Mouse (Mus musculus): ENCODE results near the gene Arhgap27. TPM values are rescaled to one million over a fixed set of nuclear protein-coding genes. Genes with fewer than 3 reads are reported as not detected.
A peak's percentile ranks its signal among the peaks of the same experiment; 100 is the strongest.

Arhgap27 gene
- polyA plus RNA-seq, 1 experiment from 2014 or later: 16.9 TPM

- Histone ChIP-seq H3K27me3 (replicated peaks; ENCODE audit: control insufficient read depth, insufficient read depth, low read length) (peaks cover 3% of the 10 kb centered on the region; the same call in 1 of the 2 replicates), H3K36me3 (ENCODE audit: control insufficient read depth, insufficient read depth) (peaks cover 26% of the 10 kb centered on the region; the same call in 1 of the 2 replicates), H3K4me3 (ENCODE audit: low read depth, low read length) (no peak overlapping the region), H3K4me1 (replicated peaks; ENCODE audit: control insufficient read depth, insufficient read depth, low read length) (peaks cover 6% of the 10 kb centered on the region; the same call in 1 of the 2 replicates), H3K4me2 (replicated peaks; ENCODE audit: low read depth) (no peak overlapping the region), H3K27ac (ENCODE audit: low read depth, low read length) (no peak overlapping the region), H3K9ac (ENCODE audit: low read depth, low read length) (no peak overlapping the region), H3K9me3 (ENCODE audit: control insufficient read depth) (no peaks in the 10 kb centered on the region)
- ATAC-seq: no peak
- 79% methylated on average over 4 of the region's 4 CpGs for WGBS
- peak; percentile 4; the same call in 1 of the 2 replicates for TF ChIP-seq CTCF (IDR thresholded peaks at IDR 0.05; ENCODE audit: low read depth)
These were observed 2.0 kb upstream of the Arhgap27 start for GRCm38 (mm10) chr11:103365530-103365929.

DNA sequence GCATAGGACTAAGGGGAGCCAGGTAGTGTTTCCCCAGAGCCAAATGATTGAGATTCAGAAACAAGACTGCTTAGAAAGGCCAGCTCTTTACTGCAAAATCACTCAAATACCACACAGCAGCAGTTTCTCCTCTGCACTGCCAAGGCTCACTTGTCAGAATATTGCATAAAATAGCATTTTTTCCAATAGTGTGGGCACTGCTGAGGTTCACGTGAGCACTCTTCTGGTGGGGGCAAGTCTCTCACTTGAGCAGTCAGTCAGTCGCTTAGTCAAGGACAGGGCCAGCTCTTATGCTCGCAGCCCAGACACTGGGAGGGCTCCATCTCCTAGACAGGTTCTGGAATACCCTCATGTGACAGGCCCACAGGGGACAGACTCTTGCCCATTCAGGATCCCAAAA, 1.5 kb upstream of the Arhgap27 start:
- Histone ChIP-seq H3K4me3 (ENCODE audit: low read depth, low read length) (no peak overlapping the region), H3K4me1 (replicated peaks; ENCODE audit: control insufficient read depth, insufficient read depth, low read length) (peaks cover 6% of the 10 kb centered on the region; the same call in 1 of the 2 replicates), H3K27me3 (replicated peaks; ENCODE audit: control insufficient read depth, insufficient read depth, low read length) (peaks cover 3% of the 10 kb centered on the region; the same call in 1 of the 2 replicates), H3K27ac (ENCODE audit: low read depth, low read length) (no peak overlapping the region), H3K9me3 (ENCODE audit: control insufficient read depth) (no peaks in the 10 kb centered on the region), H3K4me2 (replicated peaks; ENCODE audit: low read depth) (no peak overlapping the region), H3K36me3 (ENCODE audit: control insufficient read depth, insufficient read depth) (peaks cover 22% of the 10 kb centered on the region; the same call in 1 of the 2 replicates), H3K9ac (ENCODE audit: low read depth, low read length) (no peak overlapping the region)
- no peak for TF ChIP-seq CTCF (IDR thresholded peaks at IDR 0.05; ENCODE audit: low read depth)
- no peak for ATAC-seq
- 88% methylated on average over 3 of the region's 3 CpGs for WGBS

GRCm38 (mm10) chr11:103364335-103364734, 843 bp upstream of the Arhgap27 start:
- H3K36me3 ChIP-seq (ENCODE audit: control insufficient read depth, insufficient read depth): peaks cover 21% of the 10 kb centered on the region; the same call in 1 of the 2 replicates
- no peak overlapping the region for H3K4me2 ChIP-seq (replicated peaks; ENCODE audit: low read depth)
- no peak overlapping the region for H3K4me3 ChIP-seq (ENCODE audit: low read depth, low read length)
- TF ChIP-seq CTCF (IDR thresholded peaks at IDR 0.05; ENCODE audit: low read depth): no peak
- no peak for ATAC-seq
- peaks cover 8% of the 10 kb centered on the region; the same call in 1 of the 2 replicates for H3K4me1 ChIP-seq (replicated peaks; ENCODE audit: control insufficient read depth, insufficient read depth, low read length)
- no peak overlapping the region; the same call in 1 of the 2 replicates for H3K27ac ChIP-seq (ENCODE audit: low read depth, low read length)
- WGBS: 65% methylated on average over 5 of the region's 5 CpGs
- H3K9me3 ChIP-seq (ENCODE audit: control insufficient read depth): no peaks in the 10 kb centered on the region
- no peak overlapping the region for H3K9ac ChIP-seq (ENCODE audit: low read depth, low read length)
- H3K27me3 ChIP-seq (replicated peaks; ENCODE audit: control insufficient read depth, insufficient read depth, low read length): peaks cover 3% of the 10 kb centered on the region; the same call in 1 of the 2 replicates

- H3K9me3 ChIP-seq (ENCODE audit: control insufficient read depth): no peaks in the 10 kb centered on the region
- peak overlapping the region; percentile 77 for H3K27ac ChIP-seq (ENCODE audit: low read depth, low read length)
- H3K4me1 ChIP-seq (replicated peaks; ENCODE audit: control insufficient read depth, insufficient read depth, low read length): peaks cover 20% of the 10 kb centered on the region; the same call in 1 of the 2 replicates
- H3K4me2 ChIP-seq (replicated peaks; ENCODE audit: low read depth): peak overlapping the region; percentile 91
- H3K9ac ChIP-seq (ENCODE audit: low read depth, low read length): peak overlapping the region; percentile 54
- 2% methylated on average over 33 of the region's 33 CpGs for WGBS
- ATAC-seq: 0 out of 2 replicates have a peak, but pooled peaks have one; percentile 5
- H3K36me3 ChIP-seq (ENCODE audit: control insufficient read depth, insufficient read depth): peaks cover 11% of the 10 kb centered on the region; the same call in 1 of the 2 replicates
- TF ChIP-seq CTCF (IDR thresholded peaks at IDR 0.05; ENCODE audit: low read depth): 0 out of 2 replicates have a peak, but pooled peaks have one; percentile 15
- H3K4me3 ChIP-seq (ENCODE audit: low read depth, low read length): peak overlapping the region; percentile 49
- peaks cover 3% of the 10 kb centered on the region; the same call in 1 of the 2 replicates for H3K27me3 ChIP-seq (replicated peaks; ENCODE audit: control insufficient read depth, insufficient read depth, low read length)
These were observed 841 bp downstream of the Arhgap27 start for GRCm38 (mm10) chr11:103362521-103363181.

GRCm38 (mm10) chr11:103362054-103362432, 1.4 kb downstream of the Arhgap27 start:
- ATAC-seq: peak; percentile 9; the same call in 1 of the 2 replicates
- Histone ChIP-seq H3K4me2 (replicated peaks; ENCODE audit: low read depth) (peak overlapping the region; percentile 91), H3K9ac (ENCODE audit: low read depth, low read length) (peak overlapping the region; percentile 54; the same call in 1 of the 2 replicates), H3K36me3 (ENCODE audit: control insufficient read depth, insufficient read depth) (peaks cover 5% of the 10 kb centered on the region; the same call in 1 of the 2 replicates), H3K9me3 (ENCODE audit: control insufficient read depth) (no peaks in the 10 kb centered on the region), H3K27ac (ENCODE audit: low read depth, low read length) (no peak overlapping the region), H3K4me1 (replicated peaks; ENCODE audit: control insufficient read depth, insufficient read depth, low read length) (peaks cover 22% of the 10 kb centered on the region; the same call in 1 of the 2 replicates), H3K4me3 (ENCODE audit: low read depth, low read length) (peak overlapping the region; percentile 49), H3K27me3 (replicated peaks; ENCODE audit: control insufficient read depth, insufficient read depth, low read length) (peaks cover 3% of the 10 kb centered on the region; the same call in 1 of the 2 replicates)
- TF ChIP-seq CTCF (IDR thresholded peaks at IDR 0.05; ENCODE audit: low read depth): no peak
- WGBS: 6% methylated on average over 13 of the region's 13 CpGs

DNA sequence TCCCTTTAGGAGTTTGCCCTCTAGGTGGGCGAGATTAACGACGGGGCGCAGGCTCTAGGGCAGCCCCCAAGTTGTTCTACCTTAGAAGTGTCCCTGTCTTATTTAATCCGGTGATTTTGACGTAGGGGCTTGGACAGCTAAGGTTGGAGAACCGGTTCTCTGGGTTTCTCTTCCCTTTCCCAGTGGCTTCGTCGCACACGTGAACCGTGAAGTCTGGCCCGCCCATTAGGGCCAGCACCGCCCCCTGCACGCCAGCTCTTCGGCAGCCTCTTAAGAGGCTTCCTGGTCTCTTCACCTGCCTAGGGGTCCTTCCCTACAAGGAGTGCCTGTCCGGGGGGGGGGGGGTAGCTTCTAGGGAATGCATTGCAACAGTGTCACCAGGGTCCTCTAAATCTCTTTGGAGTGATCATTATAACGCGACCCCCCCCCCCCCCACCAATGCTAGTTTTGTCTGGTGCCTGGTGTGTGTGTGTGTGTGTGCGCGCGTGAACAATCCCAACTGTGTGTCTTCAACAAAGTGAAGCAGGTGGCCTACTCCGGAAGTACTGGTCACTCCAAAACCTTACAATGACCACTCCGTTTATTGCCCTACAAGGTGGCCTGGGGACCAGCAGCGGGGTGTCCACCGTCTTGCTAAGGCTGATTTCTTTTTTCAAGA, 2.0 kb downstream of the Arhgap27 start:
- no peaks in the 10 kb centered on the region for H3K9me3 ChIP-seq (ENCODE audit: control insufficient read depth)
- peaks cover 3% of the 10 kb centered on the region; the same call in 1 of the 2 replicates for H3K27me3 ChIP-seq (replicated peaks; ENCODE audit: control insufficient read depth, insufficient read depth, low read length)
- ATAC-seq: peak; percentile 52
- H3K4me1 ChIP-seq (replicated peaks; ENCODE audit: control insufficient read depth, insufficient read depth, low read length): peaks cover 22% of the 10 kb centered on the region; the same call in 1 of the 2 replicates
- peak; percentile 21; the same call in 1 of the 2 replicates for TF ChIP-seq CTCF (IDR thresholded peaks at IDR 0.05; ENCODE audit: low read depth)
- 0 out of 2 replicates have a peak overlapping the region, but pooled peaks have one; percentile 57 for H3K9ac ChIP-seq (ENCODE audit: low read depth, low read length)
- 4% methylated on average over 25 of the region's 25 CpGs for WGBS
- peak overlapping the region; percentile 91 for H3K4me2 ChIP-seq (replicated peaks; ENCODE audit: low read depth)
- no peaks in the 10 kb centered on the region for H3K36me3 ChIP-seq (ENCODE audit: control insufficient read depth, insufficient read depth)
- peak overlapping the region; percentile 49 for H3K4me3 ChIP-seq (ENCODE audit: low read depth, low read length)
- H3K27ac ChIP-seq (ENCODE audit: low read depth, low read length): peak overlapping the region; percentile 41; the same call in 1 of the 2 replicates

Data from intestine, postnatal 0 days (tissue).